Mouse (Mus musculus): ENCODE results near the gene 4632433K11Rik.

DNA sequence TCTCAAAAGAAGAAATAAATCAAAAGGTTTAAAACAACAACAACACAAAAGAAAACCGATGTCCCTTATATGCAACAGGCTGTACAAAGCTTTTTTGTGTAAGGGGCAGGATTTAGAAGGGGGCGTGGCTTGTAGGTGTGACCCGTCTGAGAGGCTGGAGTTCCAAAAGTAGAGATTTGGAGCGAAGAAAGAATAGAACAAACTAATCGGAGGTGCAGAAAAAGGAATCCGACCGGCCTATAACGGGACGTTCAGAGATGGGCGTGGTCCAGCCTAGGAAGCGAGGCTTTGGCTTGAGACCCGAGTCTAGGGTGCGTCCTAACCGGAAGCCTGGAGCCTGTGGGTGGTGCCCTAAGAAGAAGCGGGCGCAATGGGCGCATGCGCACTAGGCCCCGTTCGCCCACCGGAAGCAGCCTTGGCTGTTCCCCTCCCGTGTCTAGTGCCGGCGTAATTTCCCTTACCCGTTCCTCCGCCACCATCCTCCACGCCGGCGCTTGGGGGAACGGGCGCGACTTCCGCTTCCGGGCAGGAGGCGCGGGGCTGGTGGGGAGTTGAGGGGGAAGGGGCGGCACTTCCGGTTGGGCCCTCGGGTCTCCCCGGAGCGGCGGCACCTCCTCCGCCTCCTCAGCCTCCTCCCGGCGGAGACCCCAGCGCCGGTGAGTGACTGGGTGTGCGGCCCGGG is 13.8 kb upstream of the 4632433K11Rik start, which contains the start of the genes Zfp865 and Ccdc106:
- TF ChIP-seq TAL1 (IDR thresholded peaks at IDR 0.05; ENCODE audit: low read length): no peak
- TF ChIP-seq GATA1 (IDR thresholded peaks at IDR 0.05; ENCODE audit: low read length): no peak
